Mouse (Mus musculus): ENCODE data around the gene 1110002E22Rik.

1110002E22Rik gene

DNA sequence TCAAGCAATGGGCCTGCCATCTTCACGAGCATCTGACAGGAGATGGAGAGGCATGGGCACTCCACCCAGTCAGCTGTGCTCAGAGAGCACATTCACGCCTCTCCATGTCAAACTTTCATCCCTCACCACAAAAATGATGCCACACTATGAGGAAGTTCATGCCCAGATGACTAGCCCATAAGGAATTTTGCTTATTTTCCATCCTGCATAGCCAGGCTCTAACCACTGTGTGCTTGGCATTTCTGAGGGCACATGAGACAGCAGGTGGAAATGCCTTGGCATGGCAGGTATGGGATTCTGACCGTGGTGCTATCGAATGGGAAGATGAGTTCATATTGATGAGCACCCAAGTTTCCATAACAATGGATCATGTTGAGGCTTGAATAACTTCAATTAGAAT, 38.8 kb downstream of the 1110002E22Rik start:
- in situ Hi-C loops (cut with MboI; ENCODE audit: unreplicated experiment in 2 of 2): no loop called here

GRCm38 (mm10) chr3:138105056-138105455, 40.2 kb downstream of the 1110002E22Rik start:
- in situ Hi-C loops (cut with MboI; ENCODE audit: unreplicated experiment in 2 of 2): no loop called here

- in situ Hi-C loops (cut with MboI; ENCODE audit: unreplicated experiment in 2 of 2): no loop called here
Measured at GRCm38 (mm10) chr3:138106887-138107286, 42.0 kb downstream of the 1110002E22Rik start.

DNA sequence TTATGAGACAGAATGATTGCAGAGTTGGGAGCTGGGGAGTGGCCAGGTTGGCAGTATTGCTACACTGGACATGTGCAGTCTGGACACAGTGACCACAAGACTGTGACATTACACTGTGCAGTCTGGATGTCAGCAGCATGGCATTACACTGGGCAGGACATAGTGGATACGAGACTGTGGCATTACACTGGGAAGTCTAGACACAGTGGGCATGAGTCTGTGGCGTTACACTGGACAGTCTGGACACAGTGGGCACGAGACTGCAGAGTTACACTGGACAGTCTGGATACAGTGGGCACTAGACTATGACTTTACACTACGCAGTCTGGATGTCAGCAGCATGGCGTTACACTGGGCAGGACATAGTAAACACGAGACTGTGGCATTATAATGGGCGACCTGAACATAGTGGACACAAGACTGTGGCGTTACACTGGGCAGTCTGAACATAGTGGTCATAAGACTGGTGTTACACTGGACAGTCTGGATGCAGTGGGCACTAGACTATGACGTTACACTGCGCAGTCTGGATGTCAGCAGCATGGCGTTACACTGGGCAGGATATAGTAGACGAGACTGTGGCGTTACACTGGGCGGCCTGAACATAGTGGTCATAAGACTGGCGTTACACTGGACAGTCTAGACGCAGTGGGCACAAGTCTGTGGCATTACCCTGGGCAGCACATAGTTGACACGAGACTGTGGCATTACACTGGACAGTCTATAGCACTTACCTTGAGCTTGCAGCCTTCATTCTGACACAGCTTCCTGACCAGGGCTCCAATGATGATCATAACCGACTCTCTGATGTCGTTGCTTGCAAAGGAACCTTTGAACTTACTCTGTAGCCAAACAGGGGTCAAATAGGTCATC, 46.3 kb downstream of the 1110002E22Rik start:
- in situ Hi-C loops (cut with MboI; ENCODE audit: unreplicated experiment in 2 of 2): no loop called here

DNA sequence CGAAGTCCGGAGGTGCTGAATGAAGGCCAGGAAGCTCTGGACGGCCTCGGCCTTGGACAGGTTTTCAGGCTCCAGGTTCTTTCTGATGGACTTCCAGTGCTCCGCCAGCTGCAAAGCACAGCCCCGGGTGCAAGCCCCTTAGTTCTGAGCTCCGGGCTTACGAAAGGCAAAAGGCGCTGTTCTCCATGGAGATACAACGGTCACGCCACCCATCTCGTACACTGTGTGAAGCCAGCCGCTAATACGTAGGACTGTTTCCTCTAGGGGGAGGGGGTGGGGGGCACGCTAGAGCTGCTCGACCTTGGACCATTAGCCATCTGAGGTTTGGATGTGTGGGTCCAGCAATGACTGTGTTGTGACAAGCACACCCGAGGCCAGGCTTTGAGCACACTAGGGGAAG, 49.3 kb downstream of the 1110002E22Rik start:
- in situ Hi-C loops (cut with MboI; ENCODE audit: unreplicated experiment in 2 of 2): no loop called here

DNA sequence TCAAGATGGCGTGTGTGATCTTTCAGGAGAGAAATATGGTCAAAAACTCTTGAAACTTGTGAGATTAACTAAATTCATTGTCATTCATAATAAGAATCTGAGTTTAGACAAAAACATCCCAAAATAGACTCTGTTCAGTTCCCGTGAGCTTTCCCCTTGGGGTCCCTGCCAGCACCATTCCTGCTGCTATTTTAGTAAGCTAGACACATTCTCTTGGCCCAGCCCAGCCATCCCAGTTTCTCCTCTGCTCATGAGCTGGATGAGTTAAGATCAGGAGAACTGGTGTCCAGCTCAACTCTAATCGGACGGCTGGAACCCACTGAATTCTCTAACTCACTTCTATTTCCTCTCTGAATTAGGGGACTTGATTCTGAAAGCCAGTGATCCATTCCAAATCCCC, 52.0 kb downstream of the 1110002E22Rik start:
- in situ Hi-C loops (cut with MboI; ENCODE audit: unreplicated experiment in 2 of 2): no loop called here

GRCm38 (mm10) chr3:138118392-138118791, 53.5 kb downstream of the 1110002E22Rik start:
- in situ Hi-C loops (cut with MboI; ENCODE audit: unreplicated experiment in 2 of 2): no loop called here

DNA sequence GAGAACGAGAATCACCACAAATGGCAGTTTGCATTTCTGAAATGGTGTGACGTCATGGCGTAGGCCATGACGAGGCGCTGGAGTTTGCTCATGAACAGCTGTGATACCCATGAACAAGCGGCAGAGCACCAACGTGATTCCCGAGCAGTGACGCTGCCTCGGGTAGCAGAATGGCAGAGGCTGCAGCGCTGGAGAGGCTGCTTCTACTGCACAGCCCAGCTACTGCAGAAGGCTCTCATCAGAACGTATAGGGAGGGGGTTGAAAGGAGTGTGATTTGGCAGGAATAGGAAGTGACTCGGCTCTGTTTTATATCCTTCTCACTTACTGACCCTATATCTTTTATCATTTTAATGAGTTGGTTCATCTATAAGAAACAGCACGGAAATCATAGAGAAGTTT, 54.0 kb downstream of the 1110002E22Rik start:
- in situ Hi-C loops (cut with MboI; ENCODE audit: unreplicated experiment in 2 of 2): no loop called here

GRCm38 (mm10) chr3:138119444-138120105, 54.7 kb downstream of the 1110002E22Rik start:
- in situ Hi-C loops (cut with MboI; ENCODE audit: unreplicated experiment in 2 of 2): no loop called here

DNA sequence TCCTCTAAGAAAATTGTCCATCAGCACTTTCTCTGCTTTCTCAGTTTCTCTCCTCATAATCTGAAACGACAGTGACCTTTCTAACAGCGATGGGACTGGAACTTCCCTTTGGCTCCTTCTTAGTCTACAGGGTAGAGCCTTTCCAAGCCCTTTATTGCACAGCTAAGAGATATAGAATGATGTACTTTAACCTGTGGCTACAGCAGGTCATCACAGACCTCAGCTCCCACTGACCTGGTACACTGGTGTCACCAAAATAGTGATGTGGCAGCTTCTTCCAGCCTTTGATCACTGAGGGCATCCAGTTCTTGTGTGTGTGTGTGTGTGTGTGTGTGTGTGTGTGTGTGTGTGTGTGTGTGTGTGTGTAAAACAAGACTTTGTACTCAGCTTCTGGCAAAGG, 56.6 kb downstream of the 1110002E22Rik start:
- in situ Hi-C loops (cut with MboI; ENCODE audit: unreplicated experiment in 2 of 2): no loop called here

GRCm38 (mm10) chr3:138123842-138124241, 59.0 kb downstream of the 1110002E22Rik start:
- in situ Hi-C loops (cut with MboI; ENCODE audit: unreplicated experiment in 2 of 2): no loop called here

DNA sequence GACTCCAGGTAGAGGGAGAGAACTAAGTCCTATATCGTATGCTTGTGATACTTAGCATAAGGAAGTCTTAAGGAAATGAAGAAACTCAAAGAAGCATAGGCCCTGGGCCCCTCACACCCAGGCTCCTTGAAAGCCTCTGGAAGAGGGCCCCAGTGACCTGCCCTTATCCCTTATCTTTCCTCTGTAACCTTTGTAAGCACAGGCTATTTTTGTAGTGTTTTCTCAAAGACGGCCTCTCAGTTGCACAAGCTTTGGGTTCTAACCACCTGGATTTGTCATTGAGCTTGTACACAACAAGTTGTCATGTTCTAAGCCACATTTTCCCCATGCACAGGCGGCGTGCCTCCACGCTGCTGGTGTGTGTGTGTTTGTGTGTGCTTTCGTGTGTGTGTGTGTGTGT, 64.3 kb downstream of the 1110002E22Rik start:
- in situ Hi-C loops (cut with MboI; ENCODE audit: unreplicated experiment in 2 of 2): no loop called here

- in situ Hi-C loops (cut with MboI; ENCODE audit: unreplicated experiment in 2 of 2): no loop called here
Measured at GRCm38 (mm10) chr3:138130692-138131091, 65.8 kb downstream of the 1110002E22Rik start.
